Comparison of ENCODE assay signal across 9 mouse cellular contexts in genomic region chr11:106274971-106275411, GRCm38 (mm10). TPM values are rescaled to one million over a fixed set of nuclear protein-coding genes. Genes with fewer than 3 reads are reported as not detected.
A peak's percentile ranks its signal among the peaks of the same experiment; 100 is the strongest.
DNase-seq lines count a peak whose midpoint lies in the region; ATAC-seq lines count a peak whose summit lies in the region.
"Had no signal": no experiment of that assay in that cellular context is flagged by ENCODE, and none has a peak within 500 bp of the region (broad histone marks: within the 10 kb centered on the region; RNA-seq: fewer than 3 reads in every experiment).

No protein-coding gene starts in this region.

- H3K9me3 ChIP-seq in intestine, embryonic 16.5 days (ENCODE audit: control insufficient read depth, low read length) = no peaks in the 10 kb centered on the region

- no peaks in the 10 kb centered on the region for H3K36me3 ChIP-seq in intestine, embryonic 16.5 days (ENCODE audit: control insufficient read depth, insufficient read depth, low read length)

- H3K27me3 ChIP-seq in intestine, embryonic 16.5 days (replicated peaks; ENCODE audit: control insufficient read depth, insufficient read depth, low read length) = no peaks in the 10 kb centered on the region

- ATAC-seq in intestine, embryonic 16.5 days = no peak
- ATAC-seq in inflammation-experienced regulatory T-cells, adult 6 months = no peak

- 0 out of 2 replicates have a peak overlapping the region, but pooled peaks have one; percentile 13 for H3K9ac ChIP-seq in intestine, embryonic 16.5 days (ENCODE audit: low read depth, low read length)

- DNase-seq in gastrocnemius, postnatal 10 days = peak; percentile 47
- DNase-seq in gastrocnemius, adult 18-20 months (ENCODE audit: low spot score) = no peak
- DNase-seq in MN1 (ENCODE audit: low spot score) = peak; percentile 52
- DNase-seq in lung, postnatal 10 days = peak; percentile 90
- DNase-seq in frontal cortex, postnatal 36 days (ENCODE audit: low spot score in 2 of 2) = no peak
- DNase-seq in spleen, postnatal 14 days (ENCODE audit: low spot score in 2 of 2) = no peak

- H3K27ac ChIP-seq in intestine, embryonic 16.5 days (ENCODE audit: low read length) = peak overlapping the region; percentile 1

- whole genome bisulfite sequencing in intestine, embryonic 16.5 days = 51% methylated on average over 7 of the region's 7 CpGs

- no peak overlapping the region for H3K4me3 ChIP-seq in intestine, embryonic 16.5 days (ENCODE audit: low read length)

- no peak overlapping the region for H3K4me2 ChIP-seq in intestine, embryonic 16.5 days (ENCODE audit: low read depth, low read length)

- H3K4me1 ChIP-seq in intestine, embryonic 16.5 days (ENCODE audit: control insufficient read depth, insufficient read depth, low read length) = peaks cover 32% of the 10 kb centered on the region

RNA-seq across cellular contexts. Expression of gene Tcam1, which starts 1.5 kb away (rescaled TPM):
- total RNA-seq in gastrocnemius, postnatal 10 days (2021) = under 1 TPM; 0.09 to 0.21 TPM
- total RNA-seq in gastrocnemius, adult 18-20 months (2021) = under 1 TPM; 0.07 to 0.11 TPM
- polyA plus RNA-seq in intestine, embryonic 16.5 days (2015; fragmentation: Nextera tagmentation; extraction: Ambion mirVana) = 0.20 and 0.27 TPM in 2 replicates
- under 1 TPM in 2 of 3 experiments, not detected in 1; 0.09 to 0.14 TPM for polyA plus RNA-seq in inflammation-experienced regulatory T-cells, adult 6 months (2017; shearing (Covaris generic))

RNA-seq across cellular contexts. Expression of gene Smarcd2, which starts 2.2 kb away (rescaled TPM):
- total RNA-seq in gastrocnemius, postnatal 10 days (2021) = 10 to 100 TPM; 23.6 to 27.3 TPM
- total RNA-seq in gastrocnemius, adult 18-20 months (2021) = 10 to 100 TPM in 1 of 2 experiments, 1 to 10 TPM in 1; 7.8 to 12.0 TPM
- polyA plus RNA-seq in intestine, embryonic 16.5 days (2015; fragmentation: Nextera tagmentation; extraction: Ambion mirVana) = 48.1 and 49.7 TPM in 2 replicates
- polyA plus RNA-seq in inflammation-experienced regulatory T-cells, adult 6 months (2017; shearing (Covaris generic)) = 10 to 100 TPM; 16.2 to 24.9 (median 23.1) TPM

RNA-seq across cellular contexts. Expression of gene Psmc5, which starts 19.0 kb away (rescaled TPM):
- 100 to 1,000 TPM; 134 to 152 TPM for total RNA-seq in gastrocnemius, postnatal 10 days (2021)
- total RNA-seq in gastrocnemius, adult 18-20 months (2021) = 100 to 1,000 TPM; 124 to 135 TPM
- polyA plus RNA-seq in intestine, embryonic 16.5 days (2015; fragmentation: Nextera tagmentation; extraction: Ambion mirVana) = 234 and 263 TPM in 2 replicates
- 100 to 1,000 TPM; 145 to 157 (median 154) TPM for polyA plus RNA-seq in inflammation-experienced regulatory T-cells, adult 6 months (2017; shearing (Covaris generic))

RNA-seq across cellular contexts. Expression of gene Ftsj3, which starts 19.1 kb away (rescaled TPM):
- total RNA-seq in gastrocnemius, postnatal 10 days (2021) = 10 to 100 TPM; 27.4 to 32.8 TPM
- 10 to 100 TPM; 20.7 to 20.9 TPM for total RNA-seq in gastrocnemius, adult 18-20 months (2021)
- polyA plus RNA-seq in intestine, embryonic 16.5 days (2015; fragmentation: Nextera tagmentation; extraction: Ambion mirVana) = 42.9 and 50.8 TPM in 2 replicates
- 10 to 100 TPM; 31.7 to 66.8 (median 55.9) TPM for polyA plus RNA-seq in inflammation-experienced regulatory T-cells, adult 6 months (2017; shearing (Covaris generic))

RNA-seq across cellular contexts. Expression of gene Gh, which starts 26.7 kb away (rescaled TPM):
- not detected for total RNA-seq in gastrocnemius, postnatal 10 days (2021)
- total RNA-seq in gastrocnemius, adult 18-20 months (2021) = not detected
- polyA plus RNA-seq in intestine, embryonic 16.5 days (2015; fragmentation: Nextera tagmentation; extraction: Ambion mirVana) = not detected in 2 replicates
- polyA plus RNA-seq in inflammation-experienced regulatory T-cells, adult 6 months (2017; shearing (Covaris generic)) = not detected
- polyA plus RNA-seq: neural tube, embryonic 11.5 days had no signal

Comparison
In these comparisons a context has a peak if more than half of its experiments do, and no peak if none do; other contexts are left out.
1. DNase-seq: peak in gastrocnemius, postnatal 10 days (single experiment), MN1 (single experiment) and lung, postnatal 10 days (single experiment); none in gastrocnemius, adult 18-20 months (single experiment), frontal cortex, postnatal 36 days (0 of 2) and spleen, postnatal 14 days (0 of 2).